Mouse (Mus musculus): ENCODE measurements at regions not wholly inside any gene's neighbourhood (a gene's known extent, or its start where the extent isn't known, plus 50 kb on each side); places are given as distances from the start of the nearest gene placed in this dataset.

- TF ChIP-seq CTCF (IDR thresholded peaks at IDR 0.05; ENCODE audit: low read depth, low read length) (no peak), POLR2A (IDR thresholded peaks at IDR 0.05; ENCODE audit: extremely low read depth, insufficient read depth, low read length) (no peak)
Measured at GRCm38 (mm10) chr3:82656159-82656874, 108.4 kb upstream of the Npy2r start.

Measured in liver, adult 2 months (tissue).